Mouse (Mus musculus): ENCODE data around the gene Cyp1a1.

The Cyp1a1 gene

DNA sequence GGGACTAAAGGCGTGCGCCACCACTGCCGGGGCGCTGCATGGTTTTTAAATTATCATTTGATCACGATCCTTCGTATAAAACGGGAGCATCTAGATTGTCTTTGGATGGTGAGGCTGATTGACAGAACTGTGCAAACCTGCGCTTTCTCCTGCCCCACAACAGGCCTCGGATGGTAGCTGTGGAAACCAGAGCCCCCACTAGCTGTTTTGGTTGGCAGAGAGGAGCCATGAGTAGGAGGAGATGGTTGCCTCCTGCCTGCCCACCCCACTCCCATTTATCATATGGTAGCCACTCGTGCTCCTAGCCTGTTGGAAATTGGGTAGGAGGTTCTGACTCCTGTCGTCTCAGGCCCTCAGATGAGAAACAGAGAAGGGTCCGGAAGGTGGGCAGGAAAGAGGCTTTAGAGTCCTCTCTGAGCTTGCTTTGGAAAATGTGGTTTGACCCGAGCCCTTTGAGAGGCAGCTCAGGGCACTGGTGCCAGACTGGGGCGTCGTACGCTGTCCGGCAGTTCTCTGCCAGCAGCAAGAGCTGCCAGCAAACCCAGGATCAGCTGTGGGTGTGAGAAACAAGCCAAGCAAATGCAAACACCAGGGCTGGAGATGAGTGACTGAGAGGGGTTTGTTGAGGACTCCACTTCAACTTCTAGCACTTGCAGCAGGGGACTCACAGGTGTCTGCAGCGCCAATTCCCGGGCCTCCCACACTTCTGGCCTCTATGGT is 30.9 kb upstream of the Cyp1a1 start:
- DNase-seq: no peak

DNA sequence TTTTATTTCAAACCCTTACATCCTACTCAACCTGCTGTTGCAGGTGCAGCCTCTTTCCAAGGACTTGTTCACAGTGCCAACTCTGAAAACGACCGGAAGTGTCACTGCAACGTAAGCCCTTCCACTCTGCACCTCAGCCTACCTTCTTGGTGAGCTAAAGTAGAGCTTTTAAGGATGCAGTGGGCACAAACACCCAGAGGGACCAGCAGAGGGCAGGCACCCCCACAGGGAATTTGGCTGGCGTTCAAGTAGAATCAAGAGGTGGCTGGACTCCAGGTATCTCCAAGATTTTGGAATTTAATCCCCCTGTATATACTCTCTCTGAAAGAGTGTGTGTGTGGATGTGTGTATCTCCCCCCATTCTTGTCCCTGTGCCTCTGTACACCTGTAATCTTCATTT is 29.9 kb upstream of the Cyp1a1 start:
- no peak for DNase-seq

DNA sequence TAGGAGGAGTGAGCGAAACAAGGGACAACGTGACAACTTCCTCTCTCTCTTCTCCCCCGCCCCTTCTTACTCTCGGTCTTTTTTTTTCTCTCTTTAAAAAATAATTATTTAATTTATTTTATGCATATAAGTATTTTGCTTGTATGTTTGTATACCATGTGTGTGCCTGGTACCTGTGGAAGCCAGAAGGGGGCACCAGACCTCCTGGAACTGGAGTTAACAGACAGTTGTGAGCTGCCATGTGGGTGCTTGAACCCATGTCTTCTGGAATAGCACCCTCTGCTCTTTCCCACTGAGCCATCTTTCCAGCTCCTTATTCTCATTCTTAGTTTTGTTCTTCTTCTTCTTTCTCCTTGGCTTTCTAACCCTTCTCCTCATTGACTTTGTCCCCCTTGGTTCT is 28.8 kb upstream of the Cyp1a1 start:
- DNase-seq: no peak

- peak; percentile 74 for DNase-seq
These were observed 28.0 kb upstream of the Cyp1a1 start for GRCm38 (mm10) chr9:57659774-57660173.

- DNase-seq: peak; percentile 35
These were observed 27.2 kb upstream of the Cyp1a1 start for GRCm38 (mm10) chr9:57660501-57660900.

DNA sequence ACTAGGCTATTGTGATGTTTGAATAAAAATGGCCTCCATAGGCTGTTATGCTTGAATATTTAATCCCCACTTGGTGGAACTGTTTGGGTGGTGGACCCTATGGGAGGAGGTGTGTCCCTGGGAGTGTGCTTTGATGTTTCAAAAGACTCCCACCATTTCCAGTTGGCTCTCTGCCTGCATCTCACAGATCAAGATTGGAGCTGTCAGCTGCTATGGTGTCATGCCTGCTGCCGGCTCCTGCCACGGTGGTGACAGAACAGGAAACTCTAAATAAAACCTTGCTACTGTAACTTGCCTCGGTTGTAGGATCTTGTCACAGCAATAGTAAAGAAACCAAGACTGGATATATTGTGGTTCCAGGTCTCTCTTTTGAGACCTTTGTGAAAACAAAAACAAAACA is 26.2 kb upstream of the Cyp1a1 start:
- no peak for DNase-seq

DNA sequence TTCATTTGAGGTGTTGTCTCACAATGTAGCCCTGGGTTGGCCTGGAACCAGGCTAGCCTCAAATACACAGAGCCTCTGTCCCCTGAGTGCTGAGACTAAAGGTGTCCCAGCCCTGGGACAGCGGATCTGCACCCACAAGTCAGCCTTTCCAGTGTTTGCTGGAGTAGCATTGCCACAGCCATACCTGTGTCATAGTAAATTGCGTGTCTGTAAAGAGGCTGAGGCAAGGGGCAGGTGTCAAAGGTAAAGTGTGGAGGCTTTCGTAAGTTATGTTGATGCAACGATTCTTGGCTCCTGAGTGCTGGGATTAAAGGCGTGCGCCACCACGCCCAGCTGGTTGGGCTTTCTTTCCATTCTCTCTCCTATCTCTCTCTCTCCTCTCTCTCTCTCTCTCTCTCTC is 23.1 kb upstream of the Cyp1a1 start:
- DNase-seq: no peak

DNA sequence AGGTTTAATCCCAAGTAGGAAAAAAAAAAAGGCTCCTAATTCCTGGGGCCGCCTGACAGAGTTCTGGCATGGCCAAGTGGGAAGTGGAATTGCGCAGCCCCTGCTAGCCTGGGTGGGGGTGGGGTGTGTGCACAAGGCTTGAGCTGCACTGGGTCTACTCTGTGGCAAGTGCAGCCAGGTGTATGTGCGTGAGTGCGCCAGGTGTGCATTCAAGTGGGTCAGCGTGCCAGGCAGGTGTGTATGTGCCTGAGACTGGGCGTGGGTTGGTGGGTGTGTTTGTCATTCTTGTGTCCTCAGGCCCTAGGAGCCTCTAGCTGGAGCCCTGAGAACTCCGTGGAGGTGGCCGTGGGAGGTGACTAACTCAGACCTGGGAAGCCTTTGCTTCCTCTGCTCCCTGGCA is 21.2 kb upstream of the Cyp1a1 start:
- DNase-seq: no peak

GRCm38 (mm10) chr9:57667136-57667535 is 20.6 kb upstream of the Cyp1a1 start:
- no peak for DNase-seq

DNA sequence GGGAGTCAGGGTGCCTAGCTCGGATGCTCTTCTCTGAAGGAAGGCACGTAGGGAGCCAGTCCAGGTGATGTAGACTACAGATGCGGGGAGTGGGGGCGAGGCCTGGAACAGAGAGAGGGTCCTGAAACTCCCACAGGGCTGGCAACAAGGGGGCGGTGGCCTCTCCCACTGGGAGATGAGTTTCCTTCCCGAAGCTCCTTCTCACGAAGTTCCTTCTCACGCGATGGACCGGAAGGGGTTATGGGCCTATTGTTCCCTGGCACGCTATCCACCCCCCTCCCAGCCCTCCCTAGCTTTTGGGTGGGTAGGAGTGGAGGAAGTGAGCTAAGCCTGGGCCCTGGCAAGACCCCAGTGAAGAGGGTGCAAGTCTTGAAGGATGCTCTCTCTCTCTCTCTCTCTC is 19.9 kb upstream of the Cyp1a1 start:
- no peak for DNase-seq

DNA sequence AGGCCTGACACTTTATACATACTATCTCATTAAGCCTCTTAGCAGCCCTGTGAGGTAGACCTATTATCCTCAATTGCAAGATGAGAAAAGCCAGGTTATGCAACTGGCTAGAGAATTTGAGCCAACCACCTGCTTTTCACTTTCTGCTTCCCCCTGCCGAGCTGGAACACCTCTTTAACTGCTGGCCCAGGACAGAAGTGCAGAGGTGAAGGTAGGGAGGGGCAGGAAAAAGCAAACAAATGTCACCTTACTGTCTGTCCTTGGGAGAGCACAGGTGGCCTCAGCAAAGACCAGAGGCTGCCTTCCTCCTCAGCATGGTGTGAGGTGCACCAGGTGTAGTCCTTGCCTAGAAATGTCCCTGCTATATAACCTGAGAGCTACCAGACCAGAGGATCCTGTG is 19.5 kb upstream of the Cyp1a1 start:
- peak; percentile 50 for DNase-seq

- DNase-seq: peak; percentile 89
These were observed 18.2 kb upstream of the Cyp1a1 start for GRCm38 (mm10) chr9:57669566-57669965.

GRCm38 (mm10) chr9:57671037-57671436 is 16.7 kb upstream of the Cyp1a1 start:
- DNase-seq: no peak

DNA sequence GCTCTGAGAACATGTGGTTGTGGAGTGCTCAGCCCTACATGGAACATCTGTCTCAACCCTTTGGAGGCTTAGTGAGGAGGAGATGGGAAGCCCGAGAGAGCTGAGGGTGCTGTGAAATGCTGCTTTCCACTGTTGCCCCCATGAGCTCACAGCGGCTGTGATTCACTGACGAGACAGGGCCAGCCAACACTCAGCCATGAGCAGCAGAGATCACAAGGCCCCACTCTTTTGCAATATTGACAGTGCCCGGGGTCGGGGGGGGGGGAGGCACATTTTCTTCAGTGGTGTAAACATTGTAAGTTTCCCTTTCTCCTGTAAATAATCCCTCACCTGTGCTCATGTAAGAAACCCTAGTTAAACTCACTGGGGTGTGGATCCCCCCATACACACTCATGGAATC is 16.2 kb upstream of the Cyp1a1 start:
- no peak for DNase-seq

DNA sequence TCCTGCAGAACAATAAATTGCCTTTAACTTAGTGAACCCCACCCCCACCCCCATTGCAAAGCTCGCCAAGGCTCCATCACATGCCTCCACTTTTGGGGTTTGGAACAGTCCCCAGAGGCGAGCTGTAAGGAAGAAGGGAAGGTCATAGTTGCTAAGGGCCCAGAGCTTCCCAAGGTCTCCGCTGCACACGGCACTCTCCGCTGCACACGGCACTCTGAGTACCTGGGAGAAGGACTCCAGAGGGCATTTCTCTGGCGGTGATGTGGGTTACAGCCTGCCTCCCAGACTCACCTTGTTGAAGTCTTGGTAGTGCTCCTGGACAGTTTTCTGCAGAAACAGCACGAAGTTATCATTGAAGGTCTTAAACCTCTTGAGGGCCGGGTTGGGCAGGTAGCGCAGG is 6.3 kb upstream of the Cyp1a1 start:
- DNase-seq: peak; percentile 62

- DNase-seq: no peak
These were observed 4.2 kb upstream of the Cyp1a1 start, which contains the start of gene Cyp1a2 for GRCm38 (mm10) chr9:57683520-57683919. Gene Cyp1a2, minus strand, starts transcription at chr9:57683703.

- DNase-seq: no peak
These were observed 1.7 kb upstream of the Cyp1a1 start for GRCm38 (mm10) chr9:57686011-57686410.

GRCm38 (mm10) chr9:57688158-57688557 is 430 bp downstream of the Cyp1a1 start:
- no peak for DNase-seq

DNA sequence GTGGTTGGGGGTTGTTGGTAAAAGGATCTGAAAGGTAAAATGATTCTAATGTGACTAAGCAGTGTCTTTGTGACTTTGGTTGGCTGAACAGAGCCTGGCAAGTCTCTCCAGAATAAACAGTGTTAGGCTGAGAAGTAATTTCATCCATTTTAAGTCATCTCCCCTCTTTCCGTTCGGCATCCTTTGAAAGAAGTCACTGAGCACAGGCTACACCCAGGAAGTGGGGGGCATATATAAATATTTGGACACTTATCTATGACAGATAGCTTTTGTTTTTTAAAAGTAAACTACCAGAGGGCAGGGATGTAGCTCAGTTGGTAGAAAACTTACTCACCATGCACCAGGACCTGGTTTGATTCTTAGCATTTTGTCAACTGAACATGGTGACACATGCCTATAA is 878 bp downstream of the Cyp1a1 start:
- no peak for DNase-seq

- DNase-seq: no peak
These were observed 6.4 kb downstream of the Cyp1a1 start for GRCm38 (mm10) chr9:57694108-57694507.

DNA sequence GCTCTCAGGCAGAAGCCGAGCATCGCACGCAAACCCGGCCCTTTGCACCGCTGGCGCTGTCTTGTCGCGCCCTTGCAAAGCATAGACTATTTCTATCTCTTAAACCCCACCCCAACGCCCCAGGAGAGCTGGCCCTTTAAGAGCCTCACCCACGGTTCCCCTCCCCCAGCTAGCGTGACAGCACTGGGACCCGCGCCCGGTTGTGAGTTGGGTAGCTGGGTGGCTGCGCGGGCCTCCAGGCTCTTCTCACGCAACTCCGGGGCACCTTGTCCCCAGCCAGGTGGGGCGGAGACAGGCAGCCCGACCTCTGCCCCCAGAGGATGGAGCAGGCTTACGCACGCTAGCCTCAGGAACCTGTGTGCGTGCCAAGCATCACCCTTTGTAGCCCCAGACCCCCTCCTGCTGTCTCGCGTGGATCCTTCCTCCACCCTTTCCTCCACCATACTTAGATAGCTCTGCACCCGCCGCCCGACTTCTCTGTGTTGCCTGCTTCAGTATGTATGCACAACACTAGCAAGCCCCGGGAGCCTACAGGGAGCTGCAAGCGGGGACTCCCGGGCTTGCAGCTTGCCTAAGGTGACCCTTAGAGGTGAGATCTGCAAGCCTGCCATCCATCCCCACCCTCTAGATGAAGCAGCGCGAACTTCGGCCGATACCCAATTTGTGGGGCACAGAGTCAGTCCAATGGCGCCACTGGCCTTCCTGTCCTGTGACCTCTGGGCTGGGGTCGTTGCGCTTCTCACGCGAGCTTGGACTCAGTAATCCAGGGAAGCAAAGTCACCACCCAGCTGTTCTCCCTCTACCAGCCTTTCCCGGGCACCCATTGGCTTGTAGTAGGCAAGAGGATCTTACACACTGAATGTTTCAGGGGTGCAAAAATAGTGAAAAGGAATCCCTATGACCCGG is 8.9 kb downstream of the Cyp1a1 start:
- peak; percentile 60 for DNase-seq

DNA sequence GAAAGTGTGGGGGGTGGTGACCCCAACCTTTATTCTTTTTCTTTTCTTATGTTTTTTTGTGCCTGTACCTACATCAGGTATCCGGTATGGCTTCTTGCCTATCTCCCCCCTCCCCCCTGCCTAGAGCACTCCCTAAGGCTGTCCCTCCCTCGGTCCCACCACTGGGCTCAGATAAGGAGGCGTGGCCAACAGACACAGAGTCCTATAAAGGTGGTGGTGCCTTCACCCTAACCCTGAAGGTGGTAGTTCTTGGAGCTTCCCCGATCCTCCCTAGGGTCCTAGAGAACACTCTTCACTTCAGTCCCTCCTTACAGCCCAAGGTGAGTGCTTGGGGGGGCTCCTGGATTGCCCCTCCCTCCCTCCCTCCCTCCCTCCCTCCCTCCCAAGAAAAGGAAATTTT is 9.7 kb downstream of the Cyp1a1 start:
- DNase-seq: no peak

GRCm38 (mm10) chr9:57698466-57699150 is 10.9 kb downstream of the Cyp1a1 start:
- DNase-seq: no peak

DNA sequence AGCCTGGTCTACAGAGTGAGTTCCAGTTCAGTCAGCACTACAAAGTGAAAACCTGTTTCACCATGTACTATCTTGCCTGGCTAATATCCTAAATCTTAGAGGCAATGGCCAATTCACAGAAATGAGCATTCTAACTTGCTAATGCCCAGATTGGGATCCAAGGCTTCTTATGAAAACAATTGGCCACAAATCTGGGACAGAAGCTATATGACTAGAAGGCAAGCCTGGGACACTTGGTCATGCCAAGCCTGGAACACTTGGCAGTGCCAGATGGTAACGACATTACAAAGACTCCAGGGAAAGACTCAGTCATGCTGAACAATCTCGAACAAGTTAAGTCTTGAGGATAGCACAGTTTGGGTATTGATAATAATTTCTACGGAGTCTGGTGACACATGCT is 18.8 kb downstream of the Cyp1a1 start:
- DNase-seq: no peak

Data from kidney, adult 11 months (tissue).